Mouse (Mus musculus) heart, postnatal 0 days (tissue): ENCODE results near the gene Ccr10. TPM values are rescaled to one million over a fixed set of nuclear protein-coding genes. Genes with fewer than 3 reads are reported as not detected.

Source experiments
- ATAC-seq: fragments of 200-750 bp; cut with Nextera tagmentation; 2 replicates; pipeline ENCODE4 v1.8.0; 2017; ENCODE audit warnings: low read depth, moderate number of reproducible peaks, moderate library complexity; ENCODE audit not compliant: insufficient read depth
- DNase-seq: peaks from one replicate; pipeline ENCODE4 v3.0.0-alpha.2; 2016; ENCODE audit warnings: low spot score
- H3K27ac ChIP-seq: fragments of 300-500 bp; sonication (generic); 2 replicates; pipeline ENCODE4 v1.5.1; 2014; ENCODE audit warnings: low read depth, mild to moderate bottlenecking
- H3K27me3 ChIP-seq: fragments of 300-500 bp; sonication (generic); 2 replicates; pipeline ENCODE4 v1.6.1; 2014; ENCODE audit warnings: low read length, mixed read lengths; ENCODE audit not compliant: control insufficient read depth, insufficient read depth
- H3K36me3 ChIP-seq: fragments of 300-500 bp; sonication (generic); replicated peaks from 2 replicates; pipeline ENCODE4 v1.6.1; 2014; ENCODE audit warnings: low read length, mixed read lengths; ENCODE audit not compliant: control insufficient read depth, insufficient read depth
- H3K4me1 ChIP-seq: fragments of 300-500 bp; sonication (generic); 2 replicates; pipeline ENCODE4 v1.6.1; 2014; ENCODE audit warnings: antibody characterized with exemption; ENCODE audit not compliant: control insufficient read depth, insufficient read depth
- H3K4me2 ChIP-seq: fragments of 300-500 bp; sonication (generic); 2 replicates; pipeline ENCODE4 v1.6.1; 2014; ENCODE audit warnings: low read depth, mild to moderate bottlenecking, low read length, moderate library complexity
- H3K4me3 ChIP-seq: fragments of 300-500 bp; sonication (generic); 2 replicates; pipeline ENCODE4 v1.5.1; 2014; ENCODE audit warnings: low read depth, low read length
- H3K9ac ChIP-seq: fragments of 300-500 bp; sonication (generic); replicated peaks from 2 replicates; pipeline ENCODE4 v1.6.1; 2014; ENCODE audit warnings: low read depth, low read length, mixed read lengths
- H3K9me3 ChIP-seq: fragments of 300-500 bp; sonication (generic); replicated peaks from 2 replicates; pipeline ENCODE4 v1.6.1; 2016; ENCODE audit warnings: low read length; ENCODE audit not compliant: control insufficient read depth
- CTCF ChIP-seq: IDR thresholded peaks from 2 replicates; pipeline ENCODE4 v1.5.1; 2016; ENCODE audit warnings: antibody characterized with exemption, control low read depth, low read depth
- EP300 ChIP-seq: IDR thresholded peaks from 2 replicates; pipeline ENCODE4 v1.6.1; 2016; ENCODE audit warnings: antibody characterized with exemption, low read depth
- WGBS: fragments of 180-500 bp; shearing (Covaris S2); extraction: QIAGEN DNeasy Blood & Tissue Kit; methylation state at CpG from one replicate; pipeline ENCODE4 v1.1.7; 2014; 5-methylcytosine and 5-hydroxymethylcytosine counted together
- polyA plus RNA-seq: library from polyadenylated mRNA; unstranded; fragments of >200 nt; fragmentation: Nextera tagmentation; extraction: Ambion mirVana; gene quantifications from 2 replicates; pipeline ENCODE4 v1.2.1, GENCODE M21; 2015
- total RNA-seq: library from RNA; depleted of rRNA; stranded (reverse); fragments of >200 nt; gene quantifications from 2 replicates; pipeline ENCODE4 v1.2.3, GENCODE M21; 2014; ENCODE audit warnings: low replicate concordance

The Ccr10 gene
- total and polyA plus RNA-seq, 2 experiments from 2014 or later = 0.31 TPM; not detected in 1

GRCm38 (mm10) chr11:101195101-101195500, 19.9 kb upstream of the Ccr10 start:
- Histone ChIP-seq H3K36me3 (peaks cover 54% of the 10 kb centered on the region), H3K4me1 (peaks cover 30% of the 10 kb centered on the region), H3K27me3 (no peaks in the 10 kb centered on the region), H3K4me2 (no peak overlapping the region), H3K27ac (no peak overlapping the region), H3K4me3 (no peak overlapping the region), H3K9me3 (no peaks in the 10 kb centered on the region), H3K9ac (no peak overlapping the region)
- ATAC-seq (no peak), DNase-seq (no peak)
- 53% methylated on average over 1 of the region's 1 CpGs for WGBS
- TF ChIP-seq CTCF = no peak

- Histone ChIP-seq H3K27ac (no peak overlapping the region), H3K4me3 (no peak overlapping the region), H3K27me3 (no peaks in the 10 kb centered on the region), H3K4me1 (peaks cover 32% of the 10 kb centered on the region), H3K9ac (no peak overlapping the region), H3K4me2 (no peak overlapping the region), H3K36me3 (peaks cover 49% of the 10 kb centered on the region), H3K9me3 (no peaks in the 10 kb centered on the region)
- TF ChIP-seq EP300 (no peak), CTCF (no peak)
- no peak for DNase-seq
- WGBS = 72% methylated on average over 6 of the region's 6 CpGs
- no peak for ATAC-seq
Measured at GRCm38 (mm10) chr11:101194643-101195042, 19.4 kb upstream of the Ccr10 start.

GRCm38 (mm10) chr11:101194137-101194536, 18.9 kb upstream of the Ccr10 start:
- DNase-seq = no peak

GRCm38 (mm10) chr11:101193076-101193475, 17.8 kb upstream of the Ccr10 start:
- H3K36me3 ChIP-seq = peaks cover 33% of the 10 kb centered on the region
- ATAC-seq (no peak), DNase-seq (no peak)
- no peak overlapping the region for H3K4me2 ChIP-seq
- no peaks in the 10 kb centered on the region for H3K9me3 ChIP-seq
- TF ChIP-seq EP300 = no peak
- TF ChIP-seq CTCF = no peak
- WGBS = 76% methylated on average over 7 of the region's 7 CpGs
- H3K27me3 ChIP-seq = no peaks in the 10 kb centered on the region
- no peak overlapping the region for H3K9ac ChIP-seq
- H3K4me3 ChIP-seq = no peak overlapping the region
- H3K4me1 ChIP-seq = peaks cover 32% of the 10 kb centered on the region
- H3K27ac ChIP-seq = no peak overlapping the region

More at GRCm38 (mm10) chr11:101194137-101194536, 18.9 kb upstream of the Ccr10 start:
- WGBS = 13% methylated on average over 5 of the region's 5 CpGs
- Histone ChIP-seq H3K4me3 (no peak overlapping the region), H3K4me2 (no peak overlapping the region), H3K36me3 (peaks cover 44% of the 10 kb centered on the region), H3K27ac (no peak overlapping the region), H3K27me3 (no peaks in the 10 kb centered on the region), H3K4me1 (peaks cover 32% of the 10 kb centered on the region), H3K9me3 (no peaks in the 10 kb centered on the region), H3K9ac (no peak overlapping the region)
- TF ChIP-seq EP300 (no peak), CTCF (no peak)
- 0 out of 2 replicates have a peak, but pooled peaks have one; percentile 15 for ATAC-seq

- peaks cover 32% of the 10 kb centered on the region for H3K4me1 ChIP-seq
- WGBS = 68% methylated on average over 6 of the region's 6 CpGs
Measured at GRCm38 (mm10) chr11:101192646-101193045, 17.4 kb upstream of the Ccr10 start.

GRCm38 (mm10) chr11:101191919-101192470, 16.8 kb upstream of the Ccr10 start:
- Histone ChIP-seq H3K27me3 (no peaks in the 10 kb centered on the region), H3K4me3 (no peak overlapping the region), H3K4me2 (no peak overlapping the region), H3K27ac (no peak overlapping the region), H3K4me1 (peaks cover 32% of the 10 kb centered on the region), H3K36me3 (peaks cover 26% of the 10 kb centered on the region), H3K9me3 (no peaks in the 10 kb centered on the region), H3K9ac (no peak overlapping the region)
- TF ChIP-seq CTCF (no peak), EP300 (no peak)
- no peak for ATAC-seq
- no peak for DNase-seq
- WGBS = 78% methylated on average over 4 of the region's 4 CpGs

More at GRCm38 (mm10) chr11:101192646-101193045, 17.4 kb upstream of the Ccr10 start:
- no peak for DNase-seq
- H3K4me2 ChIP-seq = no peak overlapping the region
- no peaks in the 10 kb centered on the region for H3K27me3 ChIP-seq
- no peak overlapping the region for H3K9ac ChIP-seq
- TF ChIP-seq CTCF (no peak), EP300 (no peak)
- ATAC-seq = no peak
- no peak overlapping the region for H3K27ac ChIP-seq
- peaks cover 29% of the 10 kb centered on the region for H3K36me3 ChIP-seq
- H3K4me3 ChIP-seq = no peak overlapping the region
- H3K9me3 ChIP-seq = no peaks in the 10 kb centered on the region
